Mouse (Mus musculus): ENCODE results near the gene 2200002J24Rik.

The 2200002J24Rik gene

GRCm38 (mm10) chr7:30698589-30698988 lies at the start of gene 2200002J24Rik:
TSS of gene 2200002J24Rik (plus strand) at chr7:30698926.
- no peak for DNase-seq

GRCm38 (mm10) chr7:30649591-30650540 lies 48.9 kb upstream of the 2200002J24Rik start, which contains the start of gene Rbm42:
TSS of gene Rbm42 (minus strand) at chr7:30650317.
- DNase-seq, result peak; percentile 98 to 100

GRCm38 (mm10) chr7:30664529-30665200 lies 34.1 kb upstream of the 2200002J24Rik start, which contains the start of gene Haus5:
TSS of gene Haus5 (minus strand) at chr7:30664994.
- peak; percentile 93 to 94 for DNase-seq

- no peak for DNase-seq
These were observed 33.4 kb upstream of the 2200002J24Rik start for GRCm38 (mm10) chr7:30665321-30665720.

- peak; percentile 20 to 21 for DNase-seq
These were observed 29.5 kb upstream of the 2200002J24Rik start for GRCm38 (mm10) chr7:30669229-30669628.

- no peak for DNase-seq
These were observed 27.2 kb upstream of the 2200002J24Rik start, which contains the start of gene Pmis2 for GRCm38 (mm10) chr7:30671480-30671879. TSS of gene Pmis2 (minus strand) at chr7:30671605.

- peak in 1 of 2 experiments; percentile 13 for DNase-seq
These were observed 20.3 kb upstream of the 2200002J24Rik start for GRCm38 (mm10) chr7:30678263-30678975.

- no peak for DNase-seq
These were observed 16.8 kb upstream of the 2200002J24Rik start for GRCm38 (mm10) chr7:30681897-30682296.

- no peak for DNase-seq
These were observed 15.3 kb upstream of the 2200002J24Rik start for GRCm38 (mm10) chr7:30683425-30683824.

GRCm38 (mm10) chr7:30688325-30688724 lies 10.4 kb upstream of the 2200002J24Rik start:
- DNase-seq, result no peak

GRCm38 (mm10) chr7:30698101-30698500 lies 625 bp upstream of the 2200002J24Rik start:
- DNase-seq, result no peak

GRCm38 (mm10) chr7:30706214-30706882 lies 7.6 kb downstream of the 2200002J24Rik start:
- no peak for DNase-seq

- DNase-seq, result no peak
These were observed 8.7 kb downstream of the 2200002J24Rik start for GRCm38 (mm10) chr7:30707441-30707840.

- peak; percentile 31 to 38 for DNase-seq
These were observed 13.2 kb downstream of the 2200002J24Rik start, which contains the start of gene Atp4a for GRCm38 (mm10) chr7:30711942-30712341. TSS of gene Atp4a (plus strand) at chr7:30712209.

- peak; percentile 34 to 47 for DNase-seq
These were observed 18.4 kb downstream of the 2200002J24Rik start for GRCm38 (mm10) chr7:30717006-30717715.

- no peak for DNase-seq
These were observed 19.0 kb downstream of the 2200002J24Rik start for GRCm38 (mm10) chr7:30717716-30718046.

GRCm38 (mm10) chr7:30719669-30720068 lies 20.9 kb downstream of the 2200002J24Rik start:
- no peak for DNase-seq

- no peak for DNase-seq
These were observed 22.6 kb downstream of the 2200002J24Rik start for GRCm38 (mm10) chr7:30721286-30721685.

GRCm38 (mm10) chr7:30723274-30723953 lies 24.7 kb downstream of the 2200002J24Rik start:
- no peak for DNase-seq

GRCm38 (mm10) chr7:30728214-30728613 lies 29.5 kb downstream of the 2200002J24Rik start:
- DNase-seq, result no peak
